Mouse (Mus musculus) ES-Bruce4 (cell line): ENCODE data around the gene H2afy2. TPM values are rescaled to one million over a fixed set of nuclear protein-coding genes. Genes with fewer than 3 reads are reported as not detected.
A peak's percentile ranks its signal among the peaks of the same experiment; 100 is the strongest.

Source experiments
- H3K27ac ChIP-seq: 2 replicates; pipeline ENCODE4 v1.5.1; 2012; ENCODE audit warnings: low read length, inconsistent platforms; ENCODE audit not compliant: insufficient read depth
- H3K27me3 ChIP-seq: 2 replicates; pipeline ENCODE4 v1.6.1; 2012; ENCODE audit warnings: mild to moderate bottlenecking, low read length, inconsistent platforms; ENCODE audit not compliant: control insufficient read depth, poor library complexity, insufficient read depth, severe bottlenecking
- H3K36me3 ChIP-seq: 2 replicates; pipeline ENCODE4 v1.6.1; 2012; ENCODE audit warnings: inconsistent platforms, mild to moderate bottlenecking, low read length, moderate library complexity; ENCODE audit not compliant: control insufficient read depth, poor library complexity, insufficient read depth, severe bottlenecking
- H3K4me1 ChIP-seq: one replicate; pipeline ENCODE4 v1.8.1; 2011; ENCODE audit warnings: low read length; ENCODE audit not compliant: control insufficient read depth, insufficient read depth
- H3K4me3 ChIP-seq: 2 replicates; pipeline ENCODE4 v1.5.1; 2011; ENCODE audit warnings: low read depth, mild to moderate bottlenecking, low read length
- H3K9ac ChIP-seq: 2 replicates; pipeline ENCODE4 v1.6.1; 2012; ENCODE audit warnings: low read depth, mild to moderate bottlenecking, inconsistent platforms; ENCODE audit not compliant: poor library complexity, severe bottlenecking
- H3K9me3 ChIP-seq: replicated peaks from 2 replicates; pipeline ENCODE4 v1.6.1; 2012; ENCODE audit warnings: mild to moderate bottlenecking, low read length, inconsistent platforms; ENCODE audit not compliant: control insufficient read depth, poor library complexity, insufficient read depth, severe bottlenecking
- CTCF ChIP-seq: IDR thresholded peaks from one replicate; pipeline ENCODE4 v1.8.1; 2011; ENCODE audit warnings: low read depth, low read length
- EP300 ChIP-seq: IDR thresholded peaks from 2 replicates; pipeline ENCODE4 v1.6.1; 2011; ENCODE audit warnings: low read depth, low read length; ENCODE audit not compliant: insufficient read depth
- POLR2A ChIP-seq: IDR thresholded peaks from one replicate; pipeline ENCODE4 v1.8.1; 2011; ENCODE audit warnings: low read length; ENCODE audit not compliant: insufficient read depth
- polyA plus RNA-seq: library from polyadenylated mRNA; stranded (reverse); fragments of >200 nt; gene quantifications from 2 replicates; pipeline ENCODE4 v1.2.4, GENCODE M21; 2011; ENCODE audit warnings: low read depth; ENCODE audit not compliant: missing spikeins, insufficient read depth, insufficient read length

H2afy2 gene
- polyA plus RNA-seq, 1 experiment = 21.6 TPM

DNA sequence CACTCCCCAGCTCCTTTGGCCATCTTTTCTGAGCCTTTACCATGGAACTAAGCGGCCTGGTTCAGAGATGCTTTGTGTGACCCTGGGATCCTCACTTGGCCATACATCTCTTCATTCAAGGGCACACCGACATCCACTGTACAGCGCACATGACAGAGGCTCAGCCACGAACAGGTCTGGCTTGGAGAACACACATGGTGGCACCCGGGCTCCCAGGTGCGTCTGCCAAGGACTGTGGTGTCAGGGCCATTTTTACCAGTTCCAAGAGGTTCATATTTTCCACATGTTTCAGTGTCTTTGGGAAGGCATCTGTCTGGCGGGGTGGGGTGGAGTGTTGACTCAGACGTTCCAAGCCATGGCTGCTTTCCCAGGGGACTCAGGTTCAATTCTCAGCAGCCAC lies 41.6 kb downstream of the H2afy2 start:
- no peak overlapping the region for H3K4me3 ChIP-seq
- TF ChIP-seq CTCF (no peak), EP300 (no peak), POLR2A (no peak)
- no peaks in the 10 kb centered on the region for H3K9me3 ChIP-seq
- H3K36me3 ChIP-seq = no peaks in the 10 kb centered on the region
- no peak overlapping the region for H3K27ac ChIP-seq
- H3K9ac ChIP-seq = no peak overlapping the region
- no peaks in the 10 kb centered on the region for H3K27me3 ChIP-seq
- no peaks in the 10 kb centered on the region for H3K4me1 ChIP-seq

DNA sequence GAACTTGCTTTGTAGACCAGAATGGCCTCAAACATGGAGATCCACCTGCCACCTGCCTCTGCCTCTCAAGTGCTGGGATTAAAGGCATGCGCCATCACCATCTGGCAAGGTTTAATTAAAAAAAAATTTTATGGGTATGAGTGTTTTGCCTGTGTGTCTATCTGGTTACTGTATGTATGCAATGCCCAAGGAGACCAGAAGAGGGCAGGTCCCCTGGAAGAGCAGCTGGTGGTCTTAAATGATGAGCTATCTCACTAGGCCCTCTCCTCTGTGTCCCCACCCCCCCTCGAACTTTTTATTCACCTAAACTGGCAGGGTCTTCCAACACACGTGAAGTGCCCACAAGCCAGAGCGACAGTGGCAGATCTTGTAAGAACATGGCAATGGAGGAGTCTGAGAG lies 42.1 kb downstream of the H2afy2 start:
- no peak overlapping the region for H3K9ac ChIP-seq
- no peaks in the 10 kb centered on the region for H3K36me3 ChIP-seq
- no peak overlapping the region for H3K27ac ChIP-seq
- no peaks in the 10 kb centered on the region for H3K4me1 ChIP-seq
- H3K4me3 ChIP-seq = no peak overlapping the region
- TF ChIP-seq CTCF (no peak), POLR2A (no peak), EP300 (no peak)
- H3K27me3 ChIP-seq = no peaks in the 10 kb centered on the region
- H3K9me3 ChIP-seq = no peaks in the 10 kb centered on the region

DNA sequence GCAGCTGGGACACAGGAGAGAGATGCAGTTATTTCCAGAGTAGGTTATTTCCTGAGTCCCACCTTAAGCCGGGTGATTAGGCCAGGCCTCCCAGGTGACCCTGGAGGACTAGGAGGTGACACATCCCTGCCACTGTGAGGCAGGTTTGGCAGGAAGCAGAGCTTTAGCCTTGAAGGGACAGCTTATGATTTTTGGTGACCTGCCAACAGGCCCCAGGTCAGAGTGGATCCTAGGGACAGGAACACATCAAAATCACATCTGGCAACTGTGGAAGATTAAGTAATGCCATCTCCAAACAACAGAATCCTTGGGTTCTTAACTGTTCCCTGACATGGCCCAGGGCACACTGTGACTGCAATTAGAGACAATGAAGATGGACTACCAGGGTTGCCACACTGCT lies 42.6 kb downstream of the H2afy2 start:
- no peaks in the 10 kb centered on the region for H3K4me1 ChIP-seq
- no peak overlapping the region for H3K4me3 ChIP-seq
- TF ChIP-seq CTCF = no peak
- TF ChIP-seq POLR2A = no peak
- no peak for TF ChIP-seq EP300
- H3K27ac ChIP-seq = no peak overlapping the region
- no peaks in the 10 kb centered on the region for H3K36me3 ChIP-seq
- no peaks in the 10 kb centered on the region for H3K9me3 ChIP-seq
- no peak overlapping the region for H3K9ac ChIP-seq
- no peaks in the 10 kb centered on the region for H3K27me3 ChIP-seq

DNA sequence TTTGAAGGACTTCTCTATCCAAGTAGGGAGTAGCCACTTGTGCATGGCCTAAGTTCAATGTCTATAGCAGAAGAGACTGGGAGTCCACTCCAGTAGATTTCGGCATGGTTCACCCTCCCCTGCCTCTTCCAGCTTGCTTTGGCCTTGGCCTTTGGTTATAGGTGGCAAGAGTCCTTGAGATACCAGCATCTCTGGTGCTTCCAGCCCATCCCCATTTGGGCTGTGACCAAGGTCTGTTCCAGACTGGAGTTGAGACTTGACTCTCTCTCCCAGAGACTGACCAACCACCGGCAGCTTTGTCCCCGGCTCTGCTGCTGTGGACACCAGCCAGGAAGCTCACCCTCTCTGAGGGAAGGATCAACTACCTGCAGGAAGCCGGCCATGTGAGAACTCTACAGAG lies 45.8 kb downstream of the H2afy2 start:
- H3K4me1 ChIP-seq = no peaks in the 10 kb centered on the region
- no peaks in the 10 kb centered on the region for H3K36me3 ChIP-seq
- H3K27me3 ChIP-seq = no peaks in the 10 kb centered on the region
- H3K9ac ChIP-seq = no peak overlapping the region
- H3K4me3 ChIP-seq = no peak overlapping the region
- TF ChIP-seq POLR2A = no peak
- TF ChIP-seq EP300 = no peak
- TF ChIP-seq CTCF = no peak
- H3K9me3 ChIP-seq = no peaks in the 10 kb centered on the region
- H3K27ac ChIP-seq = no peak overlapping the region

DNA sequence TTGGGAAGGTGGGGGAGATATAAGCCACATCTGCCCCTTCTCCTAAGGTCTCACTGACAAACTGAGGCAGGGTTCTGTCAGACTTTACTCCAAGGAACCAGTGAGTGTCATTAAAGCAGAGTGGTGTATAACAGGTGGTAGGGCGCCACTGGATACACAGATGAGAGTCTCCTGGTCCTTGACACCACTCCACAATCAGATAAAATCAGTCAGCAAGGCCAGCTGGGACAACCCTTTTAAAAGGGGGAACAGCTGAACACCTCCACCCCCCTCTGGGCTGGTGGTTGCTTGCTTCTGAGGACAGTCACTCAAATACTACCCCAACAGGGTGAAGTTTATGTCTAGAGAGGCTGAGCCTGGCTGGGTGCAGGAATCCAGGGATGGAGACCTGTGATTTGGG lies 46.4 kb downstream of the H2afy2 start:
- H3K27me3 ChIP-seq = no peaks in the 10 kb centered on the region
- no peaks in the 10 kb centered on the region for H3K36me3 ChIP-seq
- H3K4me1 ChIP-seq = no peaks in the 10 kb centered on the region
- H3K9me3 ChIP-seq = no peaks in the 10 kb centered on the region
- TF ChIP-seq CTCF (no peak), POLR2A (no peak), EP300 (no peak)
- H3K4me3 ChIP-seq = no peak overlapping the region
- no peak overlapping the region for H3K9ac ChIP-seq
- no peak overlapping the region for H3K27ac ChIP-seq

DNA sequence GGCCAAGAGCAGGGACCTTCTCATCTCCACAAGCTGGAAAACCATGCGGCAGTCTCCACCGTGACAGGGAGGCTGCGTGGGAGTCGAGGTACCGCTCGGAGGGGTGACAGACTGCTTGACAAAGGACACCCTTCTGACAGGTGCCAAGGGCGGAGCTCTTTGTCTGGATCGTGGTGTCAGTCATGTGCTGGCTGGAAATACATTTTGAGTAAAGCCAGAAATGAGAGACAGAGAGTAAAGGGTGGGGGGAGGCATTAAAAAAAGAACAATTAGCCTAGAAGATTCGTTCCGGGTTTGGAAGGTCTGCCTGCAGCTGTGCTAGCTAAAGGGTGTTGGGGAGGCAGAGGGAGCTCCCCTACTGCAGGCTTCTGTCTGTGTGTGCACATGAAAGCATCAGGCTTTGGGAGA lies 47.3 kb downstream of the H2afy2 start:
- no peak overlapping the region for H3K27ac ChIP-seq
- no peaks in the 10 kb centered on the region for H3K4me1 ChIP-seq
- no peak overlapping the region for H3K4me3 ChIP-seq
- H3K9ac ChIP-seq = no peak overlapping the region
- H3K27me3 ChIP-seq = no peaks in the 10 kb centered on the region
- no peaks in the 10 kb centered on the region for H3K36me3 ChIP-seq
- H3K9me3 ChIP-seq = no peaks in the 10 kb centered on the region
- no peak for TF ChIP-seq EP300

DNA sequence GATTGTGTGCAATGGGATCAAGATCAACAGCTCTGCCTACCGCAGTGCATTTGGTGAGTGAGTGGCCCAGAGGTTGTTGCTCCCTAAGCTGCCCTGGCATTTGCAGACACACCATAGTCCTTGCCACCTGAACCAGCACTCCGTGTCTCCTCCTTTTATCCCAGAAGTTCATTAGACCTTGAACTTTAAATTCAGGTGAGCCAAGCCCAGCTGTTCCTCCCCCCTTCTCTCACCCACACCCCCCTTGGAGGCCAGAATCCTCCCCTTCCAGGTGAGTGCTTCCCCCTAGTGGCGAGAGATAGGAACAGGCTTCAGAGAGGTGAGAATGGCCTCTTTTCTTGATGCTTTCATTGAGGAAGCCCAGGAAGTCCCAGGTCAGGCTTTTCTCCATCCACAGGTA lies 49.6 kb downstream of the H2afy2 start:
- H3K27ac ChIP-seq = no peak overlapping the region
- no peak overlapping the region for H3K4me3 ChIP-seq
- TF ChIP-seq CTCF (peak; percentile 89), POLR2A (no peak)
- H3K36me3 ChIP-seq = no peaks in the 10 kb centered on the region
- H3K9me3 ChIP-seq = no peaks in the 10 kb centered on the region
- H3K27me3 ChIP-seq = no peaks in the 10 kb centered on the region
- no peaks in the 10 kb centered on the region for H3K4me1 ChIP-seq
- H3K9ac ChIP-seq = no peak overlapping the region
